ENCODE assay signal across 29 mouse cellular contexts in genomic region chr9:97842054-97842453, GRCm38 (mm10).
DNase-seq lines count a peak whose midpoint lies in the region; ATAC-seq and TF ChIP-seq lines count a peak whose summit lies in the region.
"Had no signal": no experiment of that assay in that cellular context is flagged by ENCODE, and none has a peak within 500 bp of the region (broad histone marks: within the 10 kb centered on the region; RNA-seq: fewer than 3 reads in every experiment).

No protein-coding gene starts in this region.

- TF ChIP-seq CTCF in liver, postnatal 0 days (IDR thresholded peaks at IDR 0.05; ENCODE audit: low read depth) = no peak

- H3K4me1 ChIP-seq in heart, embryonic 13.5 days = peaks cover 13% of the 10 kb centered on the region
- no peaks in the 10 kb centered on the region for H3K4me1 ChIP-seq in liver, postnatal 0 days (ENCODE audit: insufficient read depth)
- H3K4me1 ChIP-seq: embryonic facial prominence, embryonic 12.5 days; hindbrain, embryonic 12.5 days; limb, embryonic 10.5 days; limb, embryonic 15.5 days; lung, embryonic 15.5 days; neural tube, embryonic 12.5 days had no signal

- TF ChIP-seq EP300 in liver, postnatal 0 days (IDR thresholded peaks at IDR 0.05; ENCODE audit: low read depth) = no peak

- peak; percentile 42 for ATAC-seq in heart, embryonic 13.5 days (ENCODE audit: extremely low read depth, insufficient number of reproducible peaks, low FRiP score, low TSS enrichment)
- ATAC-seq in liver, postnatal 0 days = no peak
- ATAC-seq: forebrain, embryonic 14.5 days; intestine, postnatal 0 days; midbrain, embryonic 16.5 days had no signal

- peaks cover 5% of the 10 kb centered on the region; the same call in 1 of the 2 replicates for H3K9me3 ChIP-seq in heart, embryonic 13.5 days
- H3K9me3 ChIP-seq in liver, postnatal 0 days (ENCODE audit: low read length) = no peaks in the 10 kb centered on the region
- H3K9me3 ChIP-seq: embryonic facial prominence, embryonic 12.5 days; hindbrain, embryonic 12.5 days; limb, embryonic 10.5 days; limb, embryonic 15.5 days; lung, embryonic 15.5 days; neural tube, embryonic 12.5 days had no signal

- 7% methylated on average over 7 of the region's 7 CpGs for WGBS in heart, embryonic 13.5 days
- 44% methylated on average over 7 of the region's 7 CpGs for WGBS in liver, postnatal 0 days (ENCODE audit: insufficient replicate concordance)

- H3K9ac ChIP-seq in heart, embryonic 13.5 days = no peak overlapping the region
- H3K9ac ChIP-seq in liver, postnatal 0 days (replicated peaks) = no peak overlapping the region
- H3K9ac ChIP-seq: embryonic facial prominence, embryonic 12.5 days; hindbrain, embryonic 12.5 days; limb, embryonic 15.5 days; lung, embryonic 15.5 days; neural tube, embryonic 12.5 days had no signal

- no peaks in the 10 kb centered on the region for H3K36me3 ChIP-seq in heart, embryonic 13.5 days
- H3K36me3 ChIP-seq in liver, postnatal 0 days (replicated peaks; ENCODE audit: insufficient read depth, low read length) = no peaks in the 10 kb centered on the region
- H3K36me3 ChIP-seq: embryonic facial prominence, embryonic 12.5 days; hindbrain, embryonic 12.5 days; limb, embryonic 10.5 days; limb, embryonic 15.5 days; lung, embryonic 15.5 days; neural tube, embryonic 12.5 days had no signal

- intact Hi-C loops in heart, postnatal 36 days (cut with DNase I) = no loop called here

- no peaks in the 10 kb centered on the region for H3K27me3 ChIP-seq in heart, embryonic 13.5 days (replicated peaks)
- H3K27me3 ChIP-seq in liver, postnatal 0 days (ENCODE audit: insufficient read depth, low read length) = no peaks in the 10 kb centered on the region
- H3K27me3 ChIP-seq: CH12.LX; embryonic facial prominence, embryonic 12.5 days; hindbrain, embryonic 12.5 days; limb, embryonic 15.5 days; lung, embryonic 15.5 days; neural tube, embryonic 12.5 days had no signal

- H3K4me3 ChIP-seq in heart, embryonic 13.5 days = no peak overlapping the region
- no peak overlapping the region for H3K4me3 ChIP-seq in liver, postnatal 0 days (ENCODE audit: low read depth, low read length)
- H3K4me3 ChIP-seq: embryonic facial prominence, embryonic 12.5 days; hindbrain, embryonic 12.5 days; limb, embryonic 10.5 days; limb, embryonic 15.5 days; lung, embryonic 15.5 days; neural tube, embryonic 12.5 days had no signal

- no peak overlapping the region for H3K4me2 ChIP-seq in heart, embryonic 13.5 days
- H3K4me2 ChIP-seq in liver, postnatal 0 days (ENCODE audit: low read depth, low read length) = no peak overlapping the region
- H3K4me2 ChIP-seq: embryonic facial prominence, embryonic 12.5 days; hindbrain, embryonic 12.5 days; limb, embryonic 15.5 days; lung, embryonic 15.5 days; midbrain, embryonic 11.5 days; neural tube, embryonic 12.5 days had no signal

- DNase-seq in embryo, embryonic 10.5 days (ENCODE audit: low spot score) = peak; percentile 7
- DNase-seq in embryo, embryonic 10 days (ENCODE audit: low spot score) = no peak
- DNase-seq in heart, postnatal 36 days = no peak
- peak; percentile 17 for DNase-seq in liver
- no peak for DNase-seq in liver, postnatal 0 days
- DNase-seq in MN1 (ENCODE audit: low spot score) = no peak
- DNase-seq: adrenal gland, adult 8-10 months; cerebellum, adult 2 months; cerebellum, postnatal 25 days; embryo, embryonic 11 days; gastrocnemius, postnatal 14 days; kidney, adult 9 months; kidney, postnatal 10 days; layer of hippocampus, adult 9-11 months; right cerebral cortex, adult 18-20 months; spleen, adult 18-20 months; thymus, postnatal 14 days had no signal

- H3K27ac ChIP-seq in heart, embryonic 13.5 days (replicated peaks) = no peak overlapping the region; the same call in 1 of the 2 replicates
- no peak overlapping the region for H3K27ac ChIP-seq in liver, postnatal 0 days (ENCODE audit: low read depth)
- H3K27ac ChIP-seq: embryonic facial prominence, embryonic 12.5 days; hindbrain, embryonic 12.5 days; limb, embryonic 10.5 days; limb, embryonic 15.5 days; lung, embryonic 15.5 days; neural tube, embryonic 12.5 days had no signal

Comparison
In these comparisons a context has a peak if more than half of its experiments do, and no peak if none do; other contexts are left out.
1. DNase-seq: peak in embryo, embryonic 10.5 days (single experiment) and liver (single experiment); none in embryo, embryonic 10 days (single experiment), heart, postnatal 36 days (0 of 2), liver, postnatal 0 days (single experiment) and MN1 (single experiment).